Mouse (Mus musculus): ENCODE data around the gene Itpripl2.

The Itpripl2 gene

DNA sequence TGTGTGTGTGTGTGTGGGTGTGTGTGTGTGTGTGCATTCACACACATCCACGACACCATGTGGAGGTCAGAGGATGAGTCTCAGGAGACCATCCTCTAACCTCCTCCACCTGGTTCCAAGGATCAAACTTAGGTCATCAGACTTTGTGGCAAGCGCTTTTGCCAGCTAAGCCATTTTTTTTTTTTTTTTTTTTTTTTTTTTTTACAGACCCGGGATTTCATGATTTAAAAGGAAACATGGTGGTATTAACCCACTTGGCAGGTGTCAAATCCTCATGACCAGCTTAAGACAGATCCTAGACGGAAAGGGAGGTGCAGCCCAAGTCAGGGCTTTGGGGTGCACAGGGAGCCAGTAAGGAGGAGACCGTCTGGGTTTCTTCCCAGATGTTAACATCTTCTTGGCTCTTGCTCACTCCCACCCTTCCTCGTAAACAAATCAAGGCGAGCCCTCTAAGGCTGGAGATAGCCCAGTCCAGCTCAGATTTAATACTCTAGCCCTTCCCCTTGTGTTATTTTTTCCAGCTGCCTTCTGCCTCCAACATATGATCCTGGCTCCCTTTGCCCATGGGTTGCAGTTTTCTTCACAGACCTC, 47.8 kb downstream of the Itpripl2 start:
- DNase-seq (ENCODE audit: low read depth), result no peak

DNA sequence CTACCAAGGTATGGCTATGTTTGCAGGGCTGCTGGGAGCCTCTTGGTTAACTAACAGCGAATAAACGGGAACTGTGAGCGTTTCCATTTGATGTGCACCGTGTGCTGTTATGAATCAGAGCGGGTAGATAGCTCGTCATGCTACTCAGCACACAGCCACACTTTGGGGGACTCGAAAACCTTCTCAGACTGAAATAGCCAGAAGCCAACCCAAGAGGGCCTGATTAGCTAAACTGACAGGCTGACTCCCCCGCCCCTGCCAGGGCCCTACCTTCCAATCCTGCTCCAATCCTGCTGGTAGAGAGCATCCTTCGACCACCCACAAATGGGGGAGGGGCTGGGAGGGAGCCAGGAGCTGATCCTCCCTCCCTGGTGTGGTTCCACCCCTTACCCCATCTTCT, 48.4 kb downstream of the Itpripl2 start:
- no peak for DNase-seq (ENCODE audit: low read depth)

DNA sequence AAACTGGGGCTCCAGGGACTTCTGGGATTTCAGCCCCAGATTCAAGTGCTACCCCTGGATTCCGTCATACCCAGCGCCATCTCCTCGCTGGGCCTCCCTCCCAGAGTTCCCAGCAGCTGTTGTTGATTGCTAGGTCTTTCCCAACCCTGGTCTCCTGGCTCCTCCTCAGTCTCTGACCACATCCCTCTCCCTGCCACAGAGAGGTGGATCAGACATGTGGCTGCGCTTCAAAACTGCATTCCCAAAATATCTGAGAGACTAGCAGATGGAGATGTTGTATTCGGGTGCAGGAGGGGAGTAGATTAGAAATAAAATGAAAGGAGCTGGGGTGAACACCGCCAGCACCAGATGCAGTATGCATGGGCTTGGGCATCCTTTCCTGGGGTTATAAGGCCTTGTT, 50.2 kb downstream of the Itpripl2 start:
- no peak for DNase-seq (ENCODE audit: low read depth)

DNA sequence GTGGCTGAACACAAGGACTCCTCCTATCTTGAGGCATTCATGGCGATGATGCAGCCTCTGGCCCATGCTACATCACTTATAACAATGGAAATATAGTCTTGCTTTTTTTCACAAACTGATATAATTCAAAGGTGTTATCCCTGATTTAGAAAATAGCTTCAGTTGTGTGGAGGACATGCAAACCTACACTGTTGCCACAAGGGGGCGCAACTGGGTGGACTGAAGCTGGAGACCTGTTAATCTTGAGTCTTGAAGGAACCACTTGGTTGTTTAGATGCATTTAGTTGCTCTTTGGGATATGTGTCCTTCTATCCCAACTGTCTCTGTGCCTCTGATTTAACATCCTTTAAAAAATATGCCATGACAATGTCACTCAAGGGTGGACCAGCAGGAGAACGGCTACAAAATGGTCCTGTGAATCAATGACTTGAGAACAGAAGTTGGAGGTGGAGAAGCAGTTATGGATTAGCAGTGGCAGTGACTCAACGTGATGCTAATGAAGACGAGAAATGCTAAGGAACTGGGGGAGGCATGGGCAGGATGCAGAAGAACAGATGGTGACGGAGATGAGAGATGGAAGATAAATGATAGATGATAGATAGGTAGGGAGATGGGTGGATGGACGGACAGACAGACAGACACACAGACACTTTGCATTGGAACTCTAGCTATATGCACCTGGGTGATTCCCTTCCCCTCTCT, 54.5 kb downstream of the Itpripl2 start:
- DNase-seq (ENCODE audit: low read depth), result peak; percentile 62
